Mouse (Mus musculus) myocyte (in vitro differentiated cells): Measurements from ENCODE around the gene Gck. TPM values are rescaled to one million over a fixed set of nuclear protein-coding genes. Genes with fewer than 3 reads are reported as not detected.
A peak's percentile ranks its signal among the peaks of the same experiment; 100 is the strongest.

Source experiments
- H3K27me3 ChIP-seq: one replicate; pipeline ENCODE4 v1.6.1; 2011; ENCODE audit not compliant: control insufficient read depth, insufficient read depth, insufficient read length
- H3K36me3 ChIP-seq: one replicate; pipeline ENCODE4 v1.6.1; 2011; ENCODE audit not compliant: control insufficient read depth, insufficient read depth
- H3K4me2 ChIP-seq: one replicate; pipeline ENCODE4 v1.6.1; 2011; ENCODE audit warnings: low read depth, control low read depth
- H3K4me3 ChIP-seq: one replicate; pipeline ENCODE4 v1.5.1; 2011; ENCODE audit warnings: mild to moderate bottlenecking, control low read depth, moderate library complexity
- H3K79me2 ChIP-seq: one replicate; pipeline ENCODE4 v1.6.1; 2011; ENCODE audit not compliant: control insufficient read depth, insufficient read depth
- H3ac ChIP-seq: one replicate; pipeline ENCODE4 v1.6.1; 2011; ENCODE audit not compliant: control insufficient read depth, insufficient read length
- CEBPB ChIP-seq: IDR thresholded peaks from 2 replicates; pipeline ENCODE4 v1.6.1; 2011; ENCODE audit warnings: mild to moderate bottlenecking, moderate library complexity; ENCODE audit not compliant: poor library complexity, insufficient read depth, severe bottlenecking
- E2F4 ChIP-seq: IDR thresholded peaks from one replicate; pipeline ENCODE4 v1.6.1; 2011; ENCODE audit warnings: mild to moderate bottlenecking, control low read depth, moderate library complexity; ENCODE audit not compliant: insufficient read depth
- MAX ChIP-seq: IDR thresholded peaks from one replicate; pipeline ENCODE4 v1.6.1; 2011; ENCODE audit warnings: low read depth, mild to moderate bottlenecking, control low read depth
- MYOD1 ChIP-seq, 3 experiments: IDR thresholded peaks; one replicate each; pipeline ENCODE4 v1.6.1; 2011; ENCODE audit warnings: control low read depth in 2 of 3, low read depth in 2 of 3, mild to moderate bottlenecking in 2 of 3, moderate library complexity in 1 of 3; ENCODE audit not compliant: insufficient read length in 2 of 3, control insufficient read depth in 1 of 3
- MYOG ChIP-seq, 3 experiments: IDR thresholded peaks; one replicate each; pipeline ENCODE4 v1.6.1; 2011; ENCODE audit warnings: control low read depth in 2 of 3, low read depth in 2 of 3, mild to moderate bottlenecking in 2 of 3; ENCODE audit not compliant: insufficient read length in 2 of 3, control insufficient read depth in 1 of 3, insufficient read depth in 1 of 3
- POLR2A ChIP-seq: IDR thresholded peaks from one replicate; pipeline ENCODE4 v1.6.1; 2011; ENCODE audit warnings: low read depth, mild to moderate bottlenecking, control low read depth, moderate library complexity; ENCODE audit not compliant: insufficient read length
- POLR2AphosphoS2 ChIP-seq: IDR thresholded peaks from one replicate; pipeline ENCODE4 v1.6.1; 2011; ENCODE audit warnings: low read depth, control low read depth; ENCODE audit not compliant: insufficient read length
- REST ChIP-seq: IDR thresholded peaks from one replicate; pipeline ENCODE4 v1.6.1; 2011; ENCODE audit warnings: mild to moderate bottlenecking, control low read depth, moderate library complexity; ENCODE audit not compliant: insufficient read depth, insufficient read length
- SRF ChIP-seq: IDR thresholded peaks from one replicate; pipeline ENCODE4 v1.6.1; 2011; ENCODE audit warnings: low read depth; ENCODE audit not compliant: control insufficient read depth, insufficient read length
- TCF12 ChIP-seq: IDR thresholded peaks from one replicate; pipeline ENCODE4 v1.6.1; 2011; ENCODE audit warnings: mild to moderate bottlenecking, control low read depth; ENCODE audit not compliant: poor library complexity, insufficient read depth, severe bottlenecking
- TCF3 ChIP-seq: IDR thresholded peaks from one replicate; pipeline ENCODE4 v1.6.1; 2011; ENCODE audit warnings: low read depth, control low read depth; ENCODE audit not compliant: insufficient read length
- USF1 ChIP-seq: IDR thresholded peaks from one replicate; pipeline ENCODE4 v1.6.1; 2011; ENCODE audit warnings: low read depth, mild to moderate bottlenecking, control low read depth, moderate library complexity
- polyA plus RNA-seq: library from polyadenylated mRNA; unstranded; fragments of >200 nt; fragmentation: generic; extraction: Trizol; gene quantifications from one replicate; pipeline ENCODE4 v1.2.1, GENCODE M21; 2012; ENCODE audit warnings: missing spikeins

Gck gene
- polyA plus RNA-seq, 1 experiment: 0.07 TPM

DNA sequence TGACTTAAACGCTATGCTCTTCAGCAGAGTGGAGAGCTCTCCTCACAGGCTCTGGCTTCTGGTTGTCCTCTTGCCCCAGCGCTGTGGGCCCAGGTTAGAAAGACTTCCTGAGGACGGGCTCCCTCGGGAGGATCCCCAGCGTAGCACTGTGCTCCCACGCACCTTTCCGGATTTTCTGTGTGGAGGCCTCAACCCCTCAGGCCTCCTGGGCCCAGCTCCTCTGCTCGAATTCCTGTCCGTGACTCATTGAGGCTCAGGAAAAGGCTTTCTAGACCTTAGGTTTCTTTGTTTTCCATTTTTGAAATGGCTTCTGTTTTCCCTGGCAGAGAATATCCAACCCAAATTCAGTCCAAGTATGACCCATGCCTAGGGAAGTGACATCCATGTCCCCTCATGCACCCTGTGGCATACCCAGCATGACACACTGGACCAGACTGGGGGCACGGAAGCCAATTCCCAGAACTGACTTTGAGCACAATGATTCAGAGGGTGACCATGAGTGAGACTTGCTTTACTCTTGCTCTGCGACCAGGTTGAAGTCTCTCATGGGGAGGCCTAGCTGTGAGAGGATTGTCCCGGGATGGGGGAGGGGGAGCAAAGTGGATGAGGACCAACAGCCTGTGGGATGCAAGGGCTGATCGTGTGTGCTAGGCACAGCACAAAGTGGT, 89.9 kb downstream of the Gck start:
- Histone ChIP-seq H3K4me2 (peak overlapping the region; percentile 97), H3K79me2 (peaks cover 10% of the 10 kb centered on the region), H3ac (no peak overlapping the region), H3K27me3 (no peaks in the 10 kb centered on the region), H3K4me3 (no peak overlapping the region), H3K36me3 (peaks cover 6% of the 10 kb centered on the region)
- TF ChIP-seq E2F4 (no peak), CEBPB (no peak), MYOG (IDR thresholded peaks at IDR 0.05; ENCODE audit: control insufficient read depth in 1 of 3, insufficient read depth in 1 of 3, insufficient read length in 2 of 3, low read depth in 2 of 3) (no peak), MYOD1 (IDR thresholded peaks at IDR 0.05; ENCODE audit: control insufficient read depth in 1 of 3, insufficient read length in 2 of 3, low read depth in 2 of 3) (no peak), SRF (no peak), MAX (no peak), USF1 (no peak), REST (no peak), POLR2AphosphoS2 (no peak), TCF12 (no peak)

DNA sequence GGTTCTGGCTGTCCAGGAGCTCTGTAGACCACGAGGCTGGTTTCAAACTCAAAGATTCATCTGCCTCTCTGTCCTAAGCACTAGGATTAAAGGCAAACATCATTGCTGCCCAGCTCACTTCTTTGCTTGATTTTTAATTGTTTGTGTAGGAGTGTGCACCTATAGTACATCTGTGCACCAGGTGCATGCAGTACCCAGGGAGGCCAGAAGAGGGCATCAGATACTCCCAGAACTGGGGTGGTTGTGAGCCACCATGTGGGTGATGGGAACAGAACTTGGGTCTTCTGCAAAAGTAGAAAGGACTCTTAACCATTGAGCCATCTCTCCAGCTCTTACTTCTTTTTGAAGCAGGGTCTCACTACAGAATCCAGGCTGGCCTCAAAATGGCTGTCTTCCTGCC, 91.2 kb downstream of the Gck start:
- no peaks in the 10 kb centered on the region for H3K27me3 ChIP-seq
- TF ChIP-seq TCF12: no peak
- TF ChIP-seq POLR2A: no peak
- TF ChIP-seq SRF: no peak
- no peak for TF ChIP-seq CEBPB
- TF ChIP-seq E2F4: no peak
- TF ChIP-seq USF1: no peak
- no peak for TF ChIP-seq TCF3
- TF ChIP-seq MYOD1 (IDR thresholded peaks at IDR 0.05; ENCODE audit: control insufficient read depth in 1 of 3, insufficient read length in 2 of 3, low read depth in 2 of 3): no peak

DNA sequence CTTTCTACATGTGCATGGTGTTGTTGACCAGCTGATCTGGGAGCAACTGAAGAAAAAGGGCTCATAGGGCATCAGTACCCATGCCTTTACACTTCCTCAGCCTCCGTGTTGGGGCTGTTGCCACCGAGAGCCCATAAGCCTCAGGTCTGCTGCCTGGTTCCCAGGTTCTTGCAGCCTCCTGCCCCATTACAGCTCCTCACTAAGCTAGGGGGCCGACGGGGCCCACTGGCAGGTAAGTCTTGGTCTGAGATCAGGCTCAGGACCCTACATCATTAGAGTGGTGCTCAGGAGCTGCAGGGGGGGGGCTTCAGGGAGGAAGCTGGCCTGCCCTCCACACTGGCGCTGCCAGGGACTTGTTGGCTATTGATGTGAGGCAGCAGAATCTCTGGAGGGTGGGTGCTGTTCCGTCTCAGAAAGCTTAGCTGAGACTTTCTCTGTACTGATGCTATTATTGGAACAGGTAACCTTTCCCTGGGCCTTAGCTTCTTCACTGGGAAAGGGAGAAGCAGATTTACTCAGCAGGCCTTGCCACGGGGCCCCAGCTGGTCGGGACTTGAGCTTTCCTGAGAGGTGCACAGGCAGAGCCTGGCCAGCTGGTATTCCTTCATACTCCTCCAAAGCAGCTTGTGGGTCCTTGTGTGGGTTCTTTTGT, 93.3 kb downstream of the Gck start:
- TF ChIP-seq TCF12: no peak
- TF ChIP-seq MYOD1 (IDR thresholded peaks at IDR 0.05; ENCODE audit: control insufficient read depth in 1 of 3, insufficient read length in 2 of 3, low read depth in 2 of 3): no peak
- no peak for TF ChIP-seq USF1
- no peak for TF ChIP-seq TCF3
- no peak for TF ChIP-seq REST
- TF ChIP-seq MYOG (IDR thresholded peaks at IDR 0.05; ENCODE audit: control insufficient read depth in 1 of 3, insufficient read depth in 1 of 3, insufficient read length in 2 of 3, low read depth in 2 of 3): no peak
- no peak for TF ChIP-seq SRF
- TF ChIP-seq POLR2A: no peak
- TF ChIP-seq E2F4: no peak
- Histone ChIP-seq H3K79me2 (no peaks in the 10 kb centered on the region), H3K27me3 (no peaks in the 10 kb centered on the region), H3ac (no peak overlapping the region), H3K4me2 (peak overlapping the region; percentile 57), H3K36me3 (no peaks in the 10 kb centered on the region), H3K4me3 (no peak overlapping the region)

More for the DNA sequence above, 91.2 kb downstream of the Gck start:
- Histone ChIP-seq H3ac (no peak overlapping the region), H3K4me2 (no peak overlapping the region), H3K79me2 (peaks cover 3% of the 10 kb centered on the region), H3K4me3 (no peak overlapping the region), H3K36me3 (no peaks in the 10 kb centered on the region)

- Histone ChIP-seq H3K27me3 (no peaks in the 10 kb centered on the region), H3K36me3 (no peaks in the 10 kb centered on the region), H3K79me2 (no peaks in the 10 kb centered on the region), H3ac (no peak overlapping the region), H3K4me3 (no peak overlapping the region), H3K4me2 (peak overlapping the region; percentile 57)
- TF ChIP-seq REST (no peak), MAX (no peak), CEBPB (no peak), MYOG (IDR thresholded peaks at IDR 0.05; ENCODE audit: control insufficient read depth in 1 of 3, insufficient read depth in 1 of 3, insufficient read length in 2 of 3, low read depth in 2 of 3) (peak in 1 of 3 experiments; percentile 80), MYOD1 (IDR thresholded peaks at IDR 0.05; ENCODE audit: control insufficient read depth in 1 of 3, insufficient read length in 2 of 3, low read depth in 2 of 3) (peak in 2 of 3 experiments; percentile 79 to 80), POLR2AphosphoS2 (no peak), USF1 (peak; percentile 78), TCF12 (peak; percentile 62), TCF3 (peak; percentile 57), POLR2A (no peak), E2F4 (no peak), SRF (no peak)
Measured at GRCm38 (mm10) chr11:5855902-5856301, 94.0 kb downstream of the Gck start.
